Mouse (Mus musculus): ENCODE results near the gene Nectin2. TPM values are rescaled to one million over a fixed set of nuclear protein-coding genes. Genes with fewer than 3 reads are reported as not detected.

Gene Nectin2
- polyA plus RNA-seq, 1 experiment from 2014 or later = 55.2 TPM

- Histone ChIP-seq H3K4me3 (ENCODE audit: low read depth, low read length) (no peak overlapping the region), H3K4me1 (ENCODE audit: control insufficient read depth, insufficient read depth, low read length) (no peaks in the 10 kb centered on the region; the same call in 1 of the 2 replicates), H3K9me3 (ENCODE audit: control insufficient read depth, low read length) (no peaks in the 10 kb centered on the region), H3K9ac (ENCODE audit: low read depth, low read length) (no peak overlapping the region), H3K4me2 (ENCODE audit: low read depth, low read length) (no peak overlapping the region), H3K27ac (replicated peaks; ENCODE audit: low read depth, low read length) (no peak overlapping the region), H3K27me3 (replicated peaks; ENCODE audit: control insufficient read depth, insufficient read depth, low read length) (no peaks in the 10 kb centered on the region), H3K36me3 (ENCODE audit: control insufficient read depth, insufficient read depth, low read length) (no peaks in the 10 kb centered on the region)
- peak; percentile 7; the same call in 1 of the 2 replicates for ATAC-seq (ENCODE audit: low read depth)
- no peak for DNase-seq (ENCODE audit: low spot score)
- 82% methylated on average over 6 of the region's 6 CpGs for WGBS
Measured at GRCm38 (mm10) chr7:19686521-19686920, 63.8 kb downstream of the Nectin2 start.

GRCm38 (mm10) chr7:19685374-19685773 is 64.9 kb downstream of the Nectin2 start:
- ATAC-seq (ENCODE audit: low read depth) (no peak), DNase-seq (ENCODE audit: low spot score) (no peak)
- no peak overlapping the region for H3K4me2 ChIP-seq (ENCODE audit: low read depth, low read length)
- H3K27me3 ChIP-seq (replicated peaks; ENCODE audit: control insufficient read depth, insufficient read depth, low read length) = no peaks in the 10 kb centered on the region
- 65% methylated on average over 4 of the region's 4 CpGs for WGBS
- H3K4me3 ChIP-seq (ENCODE audit: low read depth, low read length) = no peak overlapping the region
- no peak overlapping the region for H3K9ac ChIP-seq (ENCODE audit: low read depth, low read length)
- H3K4me1 ChIP-seq (ENCODE audit: control insufficient read depth, insufficient read depth, low read length) = no peaks in the 10 kb centered on the region; the same call in 1 of the 2 replicates
- H3K36me3 ChIP-seq (ENCODE audit: control insufficient read depth, insufficient read depth, low read length) = no peaks in the 10 kb centered on the region
- no peaks in the 10 kb centered on the region for H3K9me3 ChIP-seq (ENCODE audit: control insufficient read depth, low read length)
- H3K27ac ChIP-seq (replicated peaks; ENCODE audit: low read depth, low read length) = no peak overlapping the region

- no peaks in the 10 kb centered on the region for H3K27me3 ChIP-seq (replicated peaks; ENCODE audit: control insufficient read depth, insufficient read depth, low read length)
- H3K9ac ChIP-seq (ENCODE audit: low read depth, low read length) = no peak overlapping the region
- no peaks in the 10 kb centered on the region; the same call in 1 of the 2 replicates for H3K4me1 ChIP-seq (ENCODE audit: control insufficient read depth, insufficient read depth, low read length)
- no peak overlapping the region for H3K27ac ChIP-seq (replicated peaks; ENCODE audit: low read depth, low read length)
- H3K4me2 ChIP-seq (ENCODE audit: low read depth, low read length) = no peak overlapping the region
- H3K36me3 ChIP-seq (ENCODE audit: control insufficient read depth, insufficient read depth, low read length) = no peaks in the 10 kb centered on the region
- ATAC-seq (ENCODE audit: low read depth) (no peak), DNase-seq (ENCODE audit: low spot score) (no peak)
- H3K4me3 ChIP-seq (ENCODE audit: low read depth, low read length) = no peak overlapping the region
- no peaks in the 10 kb centered on the region for H3K9me3 ChIP-seq (ENCODE audit: control insufficient read depth, low read length)
- WGBS = 65% methylated on average over 6 of the region's 6 CpGs
Measured at GRCm38 (mm10) chr7:19683771-19684201, 66.5 kb downstream of the Nectin2 start.

GRCm38 (mm10) chr7:19682979-19683378 is 67.3 kb downstream of the Nectin2 start:
- Histone ChIP-seq H3K36me3 (ENCODE audit: control insufficient read depth, insufficient read depth, low read length) (no peaks in the 10 kb centered on the region), H3K4me1 (ENCODE audit: control insufficient read depth, insufficient read depth, low read length) (no peaks in the 10 kb centered on the region; the same call in 1 of the 2 replicates), H3K27me3 (replicated peaks; ENCODE audit: control insufficient read depth, insufficient read depth, low read length) (no peaks in the 10 kb centered on the region), H3K4me3 (ENCODE audit: low read depth, low read length) (no peak overlapping the region), H3K9me3 (ENCODE audit: control insufficient read depth, low read length) (no peaks in the 10 kb centered on the region), H3K9ac (ENCODE audit: low read depth, low read length) (no peak overlapping the region), H3K27ac (replicated peaks; ENCODE audit: low read depth, low read length) (no peak overlapping the region), H3K4me2 (ENCODE audit: low read depth, low read length) (no peak overlapping the region)
- no peak for ATAC-seq (ENCODE audit: low read depth)
- DNase-seq (ENCODE audit: low spot score) = no peak
- 47% methylated on average over 3 of the region's 3 CpGs for WGBS

GRCm38 (mm10) chr7:19681202-19681694 is 69.0 kb downstream of the Nectin2 start, which contains the start of the genes Gm44805 and Apoc4:
Gene Gm44805 (minus strand): TSS chr7:19681423.
Gene Apoc4 (minus strand): TSS chr7:19681479.
- no peaks in the 10 kb centered on the region; the same call in 1 of the 2 replicates for H3K4me1 ChIP-seq (ENCODE audit: control insufficient read depth, insufficient read depth, low read length)
- no peak within 1 kb of the TSS for H3K4me3 ChIP-seq (ENCODE audit: low read depth, low read length)
- WGBS = 61% methylated on average over 6 of the region's 8 CpGs
- ATAC-seq (ENCODE audit: low read depth) = no peak
- no peaks in the 10 kb centered on the region for H3K36me3 ChIP-seq (ENCODE audit: control insufficient read depth, insufficient read depth, low read length)
- H3K27me3 ChIP-seq (replicated peaks; ENCODE audit: control insufficient read depth, insufficient read depth, low read length) = no peaks in the 10 kb centered on the region
- DNase-seq (ENCODE audit: low spot score) = no peak
- no peaks in the 10 kb centered on the region for H3K9me3 ChIP-seq (ENCODE audit: control insufficient read depth, low read length)
- H3K9ac ChIP-seq (ENCODE audit: low read depth, low read length) = no peak within 1 kb of the TSS
- H3K27ac ChIP-seq (replicated peaks; ENCODE audit: low read depth, low read length) = no peak within 1 kb of the TSS
- H3K4me2 ChIP-seq (ENCODE audit: low read depth, low read length) = no peak within 1 kb of the TSS

- H3K4me1 ChIP-seq (ENCODE audit: control insufficient read depth, insufficient read depth, low read length) = no peaks in the 10 kb centered on the region; the same call in 1 of the 2 replicates
- no peaks in the 10 kb centered on the region for H3K36me3 ChIP-seq (ENCODE audit: control insufficient read depth, insufficient read depth, low read length)
- no peak for DNase-seq (ENCODE audit: low spot score)
- 79% methylated on average over 2 of the region's 2 CpGs for WGBS
- H3K4me3 ChIP-seq (ENCODE audit: low read depth, low read length) = no peak overlapping the region
- no peak for ATAC-seq (ENCODE audit: low read depth)
- no peak overlapping the region for H3K9ac ChIP-seq (ENCODE audit: low read depth, low read length)
- no peaks in the 10 kb centered on the region for H3K9me3 ChIP-seq (ENCODE audit: control insufficient read depth, low read length)
- no peak overlapping the region for H3K4me2 ChIP-seq (ENCODE audit: low read depth, low read length)
- no peaks in the 10 kb centered on the region for H3K27me3 ChIP-seq (replicated peaks; ENCODE audit: control insufficient read depth, insufficient read depth, low read length)
- H3K27ac ChIP-seq (replicated peaks; ENCODE audit: low read depth, low read length) = no peak overlapping the region
Measured at GRCm38 (mm10) chr7:19680702-19681101, 69.6 kb downstream of the Nectin2 start.

- Histone ChIP-seq H3K9ac (ENCODE audit: low read depth, low read length) (no peak overlapping the region), H3K36me3 (ENCODE audit: control insufficient read depth, insufficient read depth, low read length) (no peaks in the 10 kb centered on the region), H3K27ac (replicated peaks; ENCODE audit: low read depth, low read length) (no peak overlapping the region), H3K4me3 (ENCODE audit: low read depth, low read length) (no peak overlapping the region), H3K4me2 (ENCODE audit: low read depth, low read length) (no peak overlapping the region), H3K27me3 (replicated peaks; ENCODE audit: control insufficient read depth, insufficient read depth, low read length) (no peaks in the 10 kb centered on the region), H3K9me3 (ENCODE audit: control insufficient read depth, low read length) (no peaks in the 10 kb centered on the region), H3K4me1 (ENCODE audit: control insufficient read depth, insufficient read depth, low read length) (no peaks in the 10 kb centered on the region; the same call in 1 of the 2 replicates)
- WGBS = 89% methylated on average over 3 of the region's 3 CpGs
- ATAC-seq (ENCODE audit: low read depth) (no peak), DNase-seq (ENCODE audit: low spot score) (no peak)
Measured at GRCm38 (mm10) chr7:19678901-19679300, 71.4 kb downstream of the Nectin2 start.

- no peak for ATAC-seq (ENCODE audit: low read depth)
- Histone ChIP-seq H3K4me3 (ENCODE audit: low read depth, low read length) (no peak within 1 kb of the TSS), H3K4me2 (ENCODE audit: low read depth, low read length) (no peak within 1 kb of the TSS), H3K27ac (replicated peaks; ENCODE audit: low read depth, low read length) (no peak within 1 kb of the TSS), H3K4me1 (ENCODE audit: control insufficient read depth, insufficient read depth, low read length) (no peaks in the 10 kb centered on the region), H3K9me3 (ENCODE audit: control insufficient read depth, low read length) (no peaks in the 10 kb centered on the region), H3K27me3 (replicated peaks; ENCODE audit: control insufficient read depth, insufficient read depth, low read length) (no peaks in the 10 kb centered on the region), H3K9ac (ENCODE audit: low read depth, low read length) (no peak within 1 kb of the TSS), H3K36me3 (ENCODE audit: control insufficient read depth, insufficient read depth, low read length) (no peaks in the 10 kb centered on the region)
- DNase-seq (ENCODE audit: low spot score) = no peak
- WGBS = 69% methylated on average over 8 of the region's 8 CpGs
Measured at GRCm38 (mm10) chr7:19677872-19678271, 72.4 kb downstream of the Nectin2 start, which contains the start of gene Apoc2. Gene Apoc2 (minus strand): TSS chr7:19677941.

- Histone ChIP-seq H3K4me1 (ENCODE audit: control insufficient read depth, insufficient read depth, low read length) (no peaks in the 10 kb centered on the region), H3K4me2 (ENCODE audit: low read depth, low read length) (no peak overlapping the region), H3K4me3 (ENCODE audit: low read depth, low read length) (no peak overlapping the region), H3K27ac (replicated peaks; ENCODE audit: low read depth, low read length) (no peak overlapping the region), H3K27me3 (replicated peaks; ENCODE audit: control insufficient read depth, insufficient read depth, low read length) (no peaks in the 10 kb centered on the region), H3K36me3 (ENCODE audit: control insufficient read depth, insufficient read depth, low read length) (no peaks in the 10 kb centered on the region), H3K9me3 (ENCODE audit: control insufficient read depth, low read length) (no peaks in the 10 kb centered on the region), H3K9ac (ENCODE audit: low read depth, low read length) (no peak overlapping the region)
- WGBS = 85% methylated on average over 1 of the region's 1 CpGs
- DNase-seq (ENCODE audit: low spot score) (no peak), ATAC-seq (ENCODE audit: low read depth) (no peak)
Measured at GRCm38 (mm10) chr7:19676662-19677061, 73.6 kb downstream of the Nectin2 start.
